ENCODE assay signal across 8 mouse cellular contexts in genomic region chr7:24429413-24430112, GRCm38 (mm10). TPM values are rescaled to one million over a fixed set of nuclear protein-coding genes. Genes with fewer than 3 reads are reported as not detected.
DNase-seq lines count a peak whose midpoint lies in the region; ATAC-seq lines count a peak whose summit lies in the region.
"Had no signal": no experiment of that assay in that cellular context is flagged by ENCODE, and none has a peak within 500 bp of the region (broad histone marks: within the 10 kb centered on the region; RNA-seq: fewer than 3 reads in every experiment).

No protein-coding gene starts in this region.

- H3K4me3 ChIP-seq in kidney, embryonic 15.5 days (replicated peaks): no peak overlapping the region

- no peak for ATAC-seq in kidney, embryonic 15.5 days (replicated peaks; ENCODE audit: low FRiP score)

- peaks cover 4% of the 10 kb centered on the region for H3K4me1 ChIP-seq in kidney, embryonic 15.5 days

- no peak overlapping the region for H3K9ac ChIP-seq in kidney, embryonic 15.5 days

- no peak overlapping the region for H3K27ac ChIP-seq in kidney, embryonic 15.5 days
- H3K27ac ChIP-seq: kidney, postnatal 0 days had no signal

- WGBS in kidney, embryonic 15.5 days: 68% methylated on average over 16 of the region's 16 CpGs

- H3K36me3 ChIP-seq in kidney, embryonic 15.5 days: no peaks in the 10 kb centered on the region

- peaks cover 19% of the 10 kb centered on the region; the same call in 1 of the 2 replicates for H3K27me3 ChIP-seq in kidney, embryonic 15.5 days

- no peaks in the 10 kb centered on the region for H3K9me3 ChIP-seq in kidney, embryonic 15.5 days (replicated peaks)

- H3K4me2 ChIP-seq in kidney, embryonic 15.5 days: no peak overlapping the region

- DNase-seq in 3134 (ENCODE audit: extremely low read depth, insufficient read length, low spot score): peak; percentile 76
- peak; percentile 48 for DNase-seq in NIH3T3 (ENCODE audit: low read depth)
- DNase-seq in frontal cortex, postnatal 36 days (ENCODE audit: low spot score in 2 of 2): peak; percentile 88 to 94
- DNase-seq in layer of hippocampus, adult 9-11 months: peak; percentile 88
- peak; percentile 76 for DNase-seq in right cerebral cortex, postnatal 4 days
- DNase-seq in lung, postnatal 14 days: no peak

RNA-seq across cellular contexts. Expression of gene Irgc1, which starts 22.5 kb away (rescaled TPM):
- not detected in 2 replicates for polyA plus RNA-seq in kidney, embryonic 15.5 days (2015; fragmentation: Nextera tagmentation; extraction: Ambion mirVana)
- polyA plus RNA-seq: kidney, postnatal 0 days had no signal

RNA-seq across cellular contexts. Expression of gene Smg9, which starts 30.1 kb away (rescaled TPM):
- 28.0 and 32.8 TPM in 2 replicates for polyA plus RNA-seq in kidney, embryonic 15.5 days (2015; fragmentation: Nextera tagmentation; extraction: Ambion mirVana)

RNA-seq across cellular contexts. Expression of gene Plaur, which starts 32.7 kb away (rescaled TPM):
- 14.4 and 15.3 TPM in 2 replicates for polyA plus RNA-seq in kidney, embryonic 15.5 days (2015; fragmentation: Nextera tagmentation; extraction: Ambion mirVana)

RNA-seq across cellular contexts. Expression of gene Cadm4, which starts 52.3 kb away (rescaled TPM):
- polyA plus RNA-seq in kidney, embryonic 15.5 days (2015; fragmentation: Nextera tagmentation; extraction: Ambion mirVana): 6.8 and 7.3 TPM in 2 replicates

RNA-seq across cellular contexts. Expression of gene Kcnn4, which starts 59.5 kb away (rescaled TPM):
- polyA plus RNA-seq in kidney, embryonic 15.5 days (2015; fragmentation: Nextera tagmentation; extraction: Ambion mirVana): 4.9 and 5.5 TPM in 2 replicates
